Mouse (Mus musculus): ENCODE measurements around the gene Ago4. TPM values are rescaled to one million over a fixed set of nuclear protein-coding genes. Genes with fewer than 3 reads are reported as not detected.

Ago4 gene
- polyA plus RNA-seq (2012; rRNA removed), result 2.9 and 4.2 TPM in 2 replicates

GRCm38 (mm10) chr4:126532827-126533728 lies at the start of gene Ago4:
TSS of gene Ago4 (minus strand) at chr4:126533472.
- peak; percentile 59 for DNase-seq
- WGBS, result 2% methylated on average over 105 of the region's 120 CpGs

GRCm38 (mm10) chr4:126579077-126579476 lies 45.8 kb upstream of the Ago4 start:
- no peak for DNase-seq
- 76% methylated on average over 2 of the region's 2 CpGs for WGBS
- no peak for TF ChIP-seq POLR2A (IDR thresholded peaks at IDR 0.05; ENCODE audit: borderline replicate concordance, extremely low read depth, low read depth, low read length)
- TF ChIP-seq CTCF (IDR thresholded peaks at IDR 0.05; ENCODE audit: insufficient read depth, low read length), result no peak

More at GRCm38 (mm10) chr4:126532827-126533728, at the start of gene Ago4:
- Histone ChIP-seq H3K4me3 (replicated peaks; ENCODE audit: extremely low read depth, low read depth, low read length) (peak within 1 kb of the TSS; percentile 67), H3K4me1 (ENCODE audit: control insufficient read depth, insufficient read depth, low read length) (peaks cover 8% of the 10 kb centered on the region)
- TF ChIP-seq CTCF (IDR thresholded peaks at IDR 0.05; ENCODE audit: insufficient read depth, low read length), result no peak
- peak; percentile 24; the same call in 1 of the 2 replicates for TF ChIP-seq POLR2A (IDR thresholded peaks at IDR 0.05; ENCODE audit: borderline replicate concordance, extremely low read depth, low read depth, low read length)

GRCm38 (mm10) chr4:126577920-126578319 lies 44.6 kb upstream of the Ago4 start:
- Histone ChIP-seq H3K4me1 (ENCODE audit: control insufficient read depth, insufficient read depth, low read length) (no peaks in the 10 kb centered on the region), H3K4me3 (replicated peaks; ENCODE audit: extremely low read depth, low read depth, low read length) (no peak overlapping the region)
- DNase-seq, result no peak
- TF ChIP-seq CTCF (IDR thresholded peaks at IDR 0.05; ENCODE audit: insufficient read depth, low read length) (no peak), POLR2A (IDR thresholded peaks at IDR 0.05; ENCODE audit: borderline replicate concordance, extremely low read depth, low read depth, low read length) (no peak)
- WGBS, result 75% methylated on average over 3 of the region's 3 CpGs

More at GRCm38 (mm10) chr4:126579077-126579476, 45.8 kb upstream of the Ago4 start:
- H3K4me1 ChIP-seq (ENCODE audit: control insufficient read depth, insufficient read depth, low read length), result no peaks in the 10 kb centered on the region
- no peak overlapping the region for H3K4me3 ChIP-seq (replicated peaks; ENCODE audit: extremely low read depth, low read depth, low read length)

GRCm38 (mm10) chr4:126576281-126576680 lies 43.0 kb upstream of the Ago4 start:
- TF ChIP-seq CTCF (IDR thresholded peaks at IDR 0.05; ENCODE audit: insufficient read depth, low read length) (no peak), POLR2A (IDR thresholded peaks at IDR 0.05; ENCODE audit: borderline replicate concordance, extremely low read depth, low read depth, low read length) (no peak)
- DNase-seq, result no peak
- 90% methylated on average over 5 of the region's 5 CpGs for WGBS
- Histone ChIP-seq H3K4me1 (ENCODE audit: control insufficient read depth, insufficient read depth, low read length) (no peaks in the 10 kb centered on the region), H3K4me3 (replicated peaks; ENCODE audit: extremely low read depth, low read depth, low read length) (no peak overlapping the region)

GRCm38 (mm10) chr4:126569783-126570182 lies 36.5 kb upstream of the Ago4 start:
- 90% methylated on average over 3 of the region's 3 CpGs for WGBS
- DNase-seq, result no peak
- TF ChIP-seq CTCF (IDR thresholded peaks at IDR 0.05; ENCODE audit: insufficient read depth, low read length) (no peak), POLR2A (IDR thresholded peaks at IDR 0.05; ENCODE audit: borderline replicate concordance, extremely low read depth, low read depth, low read length) (no peak)
- Histone ChIP-seq H3K4me1 (ENCODE audit: control insufficient read depth, insufficient read depth, low read length) (no peaks in the 10 kb centered on the region), H3K4me3 (replicated peaks; ENCODE audit: extremely low read depth, low read depth, low read length) (no peak overlapping the region)

GRCm38 (mm10) chr4:126567243-126567642 lies 34.0 kb upstream of the Ago4 start:
- H3K4me3 ChIP-seq (replicated peaks; ENCODE audit: extremely low read depth, low read depth, low read length), result no peak overlapping the region
- no peak for TF ChIP-seq CTCF (IDR thresholded peaks at IDR 0.05; ENCODE audit: insufficient read depth, low read length)
- TF ChIP-seq POLR2A (IDR thresholded peaks at IDR 0.05; ENCODE audit: borderline replicate concordance, extremely low read depth, low read depth, low read length), result no peak
- 93% methylated on average over 4 of the region's 4 CpGs for WGBS
- no peak for DNase-seq
- H3K4me1 ChIP-seq (ENCODE audit: control insufficient read depth, insufficient read depth, low read length), result no peaks in the 10 kb centered on the region

GRCm38 (mm10) chr4:126563798-126564197 lies 30.5 kb upstream of the Ago4 start:
- H3K4me3 ChIP-seq (replicated peaks; ENCODE audit: extremely low read depth, low read depth, low read length), result no peak overlapping the region
- no peak for DNase-seq
- TF ChIP-seq CTCF (IDR thresholded peaks at IDR 0.05; ENCODE audit: insufficient read depth, low read length), result no peak
- TF ChIP-seq POLR2A (IDR thresholded peaks at IDR 0.05; ENCODE audit: borderline replicate concordance, extremely low read depth, low read depth, low read length), result no peak
- 89% methylated on average over 6 of the region's 6 CpGs for WGBS
- no peaks in the 10 kb centered on the region for H3K4me1 ChIP-seq (ENCODE audit: control insufficient read depth, insufficient read depth, low read length)

GRCm38 (mm10) chr4:126556809-126557711 lies 23.8 kb upstream of the Ago4 start, which contains the start of gene Clspn:
TSS of gene Clspn (plus strand) at chr4:126556935.
- Histone ChIP-seq H3K4me3 (replicated peaks; ENCODE audit: extremely low read depth, low read depth, low read length) (peak within 1 kb of the TSS; percentile 65), H3K4me1 (ENCODE audit: control insufficient read depth, insufficient read depth, low read length) (no peaks in the 10 kb centered on the region; the same call in 1 of the 2 replicates)
- 1% methylated on average over 54 of the region's 54 CpGs for WGBS
- TF ChIP-seq CTCF (IDR thresholded peaks at IDR 0.05; ENCODE audit: insufficient read depth, low read length) (no peak), POLR2A (IDR thresholded peaks at IDR 0.05; ENCODE audit: borderline replicate concordance, extremely low read depth, low read depth, low read length) (no peak)
- DNase-seq, result peak; percentile 85

GRCm38 (mm10) chr4:126554462-126554861 lies 21.2 kb upstream of the Ago4 start:
- DNase-seq, result peak; percentile 6
- no peaks in the 10 kb centered on the region; the same call in 1 of the 2 replicates for H3K4me1 ChIP-seq (ENCODE audit: control insufficient read depth, insufficient read depth, low read length)
- no peak overlapping the region for H3K4me3 ChIP-seq (replicated peaks; ENCODE audit: extremely low read depth, low read depth, low read length)
- TF ChIP-seq CTCF (IDR thresholded peaks at IDR 0.05; ENCODE audit: insufficient read depth, low read length) (peak; percentile 18; the same call in 1 of the 2 replicates), POLR2A (IDR thresholded peaks at IDR 0.05; ENCODE audit: borderline replicate concordance, extremely low read depth, low read depth, low read length) (no peak)
- WGBS, result 32% methylated on average over 3 of the region's 3 CpGs

All from lung, adult 2 months (tissue).